Mouse (Mus musculus) MEL (cell line): Measurements from ENCODE around the gene Rae1. TPM values are rescaled to one million over a fixed set of nuclear protein-coding genes. Genes with fewer than 3 reads are reported as not detected.

Source experiments
- DNase-seq: peaks from one replicate; pipeline ENCODE4 v3.0.0; 2011; ENCODE audit warnings: low read depth, low spot score
- H3K27ac ChIP-seq: 2 replicates; pipeline ENCODE4 v1.5.1; 2012; ENCODE audit warnings: low read depth, mild to moderate bottlenecking, control low read depth, low read length, moderate library complexity; ENCODE audit not compliant: control insufficient read depth
- H3K27me3 ChIP-seq, 2 experiments: fragments of 150-350 bp in 1 of 2; sonication (generic) in 1 of 2; 2 replicates each; pipeline ENCODE4 v1.6.1; 2012; ENCODE audit warnings: low read length in 2 of 2, mild to moderate bottlenecking in 2 of 2, improper control_type of control experiment in 1 of 2, moderate library complexity in 1 of 2; ENCODE audit not compliant: insufficient read depth in 2 of 2, control insufficient read depth in 1 of 2
- H3K36me3 ChIP-seq, 2 experiments: 2 replicates each; pipeline ENCODE4 v1.6.1; 2012 to 2014; ENCODE audit warnings: low read length in 2 of 2, improper control_type of control experiment in 1 of 2, inconsistent platforms in 1 of 2, mild to moderate bottlenecking in 1 of 2; ENCODE audit not compliant: insufficient read depth in 2 of 2, control insufficient read depth in 1 of 2
- H3K4me1 ChIP-seq, 2 experiments: fragments of 150-350 bp in 1 of 2; sonication (generic) in 1 of 2; 2 replicates each; pipeline ENCODE4 v1.6.1; 2012; ENCODE audit warnings: low read length in 2 of 2, improper control_type of control experiment in 1 of 2, mild to moderate bottlenecking in 1 of 2; ENCODE audit not compliant: insufficient read depth in 2 of 2, control insufficient read depth in 1 of 2
- H3K4me3 ChIP-seq, 2 experiments: fragments of 150-350 bp in 1 of 2; sonication (generic) in 1 of 2; 2 replicates each; pipeline ENCODE4 v1.5.1; 2012; ENCODE audit warnings: low read depth in 2 of 2, low read length in 2 of 2, mild to moderate bottlenecking in 2 of 2, moderate library complexity in 2 of 2, control low read depth in 1 of 2, improper control_type of control experiment in 1 of 2; ENCODE audit not compliant: control insufficient read depth in 1 of 2, insufficient read depth in 1 of 2
- H3K79me2 ChIP-seq: 2 replicates; pipeline ENCODE4 v1.6.1; 2012; ENCODE audit warnings: mild to moderate bottlenecking, low read length, moderate library complexity; ENCODE audit not compliant: control insufficient read depth, poor library complexity, insufficient read depth
- H3K9ac ChIP-seq: 2 replicates; pipeline ENCODE4 v1.6.1; 2012; ENCODE audit warnings: low read depth, mild to moderate bottlenecking, control low read depth, low read length, moderate library complexity; ENCODE audit not compliant: control insufficient read depth, poor library complexity, severe bottlenecking
- H3K9me3 ChIP-seq: fragments of 150-350 bp; sonication (generic); replicated peaks from 2 replicates; pipeline ENCODE4 v1.6.1; 2012; ENCODE audit warnings: mild to moderate bottlenecking, low read length, improper control_type of control experiment, moderate library complexity; ENCODE audit not compliant: insufficient read depth
- BHLHE40 ChIP-seq: IDR thresholded peaks from 2 replicates; pipeline ENCODE4 v1.6.1; 2012; ENCODE audit warnings: low read depth, mild to moderate bottlenecking, inconsistent platforms, low read length, improper control_type of control experiment, borderline replicate concordance
- CHD1 ChIP-seq: IDR thresholded peaks from 2 replicates; pipeline ENCODE4 v1.6.1; 2012; ENCODE audit warnings: low read depth, mild to moderate bottlenecking, inconsistent platforms, low read length, improper control_type of control experiment
- CHD2 ChIP-seq: IDR thresholded peaks from 2 replicates; pipeline ENCODE4 v1.6.1; 2011; ENCODE audit warnings: low read length, improper control_type of control experiment
- CTCF ChIP-seq, 3 experiments: IDR thresholded peaks in 2 of 3; conservative IDR thresholded peaks in 1 of 3; 2 replicates each; pipeline ENCODE4 v1.5.1; 2011 to 2012; ENCODE audit warnings: low read length in 3 of 3, low read depth in 2 of 3, mild to moderate bottlenecking in 2 of 3, improper control_type of control experiment in 1 of 3, inconsistent platforms in 1 of 3, mixed read lengths in 1 of 3, moderate library complexity in 1 of 3; ENCODE audit not compliant: control insufficient read depth in 1 of 3, insufficient read depth in 1 of 3, poor library complexity in 1 of 3, severe bottlenecking in 1 of 3
- E2F4 ChIP-seq: IDR thresholded peaks from 2 replicates; pipeline ENCODE4 v1.6.1; 2011; ENCODE audit warnings: low read depth, low read length, improper control_type of control experiment, borderline replicate concordance
- ELF1 ChIP-seq: IDR thresholded peaks from 2 replicates; pipeline ENCODE4 v1.6.1; 2014; ENCODE audit warnings: low read depth, mild to moderate bottlenecking, inconsistent platforms, low read length, improper control_type of control experiment, moderate library complexity
- GABPA ChIP-seq: IDR thresholded peaks from 2 replicates; pipeline ENCODE4 v1.6.1; 2012; ENCODE audit warnings: low read depth, mild to moderate bottlenecking, inconsistent platforms, low read length, improper control_type of control experiment, moderate library complexity
- GATA1 ChIP-seq: IDR thresholded peaks from 2 replicates; pipeline ENCODE4 v1.6.1; 2011; ENCODE audit warnings: low read depth, low read length, improper control_type of control experiment
- MEF2A ChIP-seq: IDR thresholded peaks from 2 replicates; pipeline ENCODE4 v1.6.1; 2014; ENCODE audit warnings: low read depth, mild to moderate bottlenecking, inconsistent platforms, low read length, improper control_type of control experiment; ENCODE audit not compliant: poor library complexity, insufficient replicate concordance, severe bottlenecking; ENCODE audit errors: extremely low read depth
- MXI1 ChIP-seq: IDR thresholded peaks from 2 replicates; pipeline ENCODE4 v1.6.1; 2011; ENCODE audit warnings: mild to moderate bottlenecking, low read depth, low read length, improper control_type of control experiment
- POLR2AphosphoS2 ChIP-seq: IDR thresholded peaks from 2 replicates; pipeline ENCODE4 v1.6.1; 2011; ENCODE audit warnings: low read length, improper control_type of control experiment
- RAD21 ChIP-seq: IDR thresholded peaks from 2 replicates; pipeline ENCODE4 v1.6.1; 2011; ENCODE audit warnings: mild to moderate bottlenecking, low read depth, low read length, improper control_type of control experiment
- RCOR1 ChIP-seq: IDR thresholded peaks from 2 replicates; pipeline ENCODE4 v1.6.1; 2012; ENCODE audit warnings: low read depth, mild to moderate bottlenecking, inconsistent platforms, low read length, improper control_type of control experiment
- SMC3 ChIP-seq: IDR thresholded peaks from 2 replicates; pipeline ENCODE4 v1.6.1; 2011; ENCODE audit warnings: low read depth, low read length, improper control_type of control experiment
- UBTF ChIP-seq: IDR thresholded peaks from 2 replicates; pipeline ENCODE4 v1.6.1; 2012; ENCODE audit warnings: low read depth, mild to moderate bottlenecking, inconsistent platforms, low read length, improper control_type of control experiment, moderate library complexity, borderline replicate concordance; ENCODE audit not compliant: insufficient read depth
- ZC3H11A ChIP-seq: IDR thresholded peaks from 2 replicates; pipeline ENCODE4 v1.6.1; 2012; ENCODE audit warnings: low read depth, mild to moderate bottlenecking, inconsistent platforms, low read length, improper control_type of control experiment
- polyA plus RNA-seq, 2 experiments: library from polyadenylated mRNA; stranded (reverse) in 1 of 2; unstranded in 1 of 2; fragments of >175 nt in 1 of 2; fragments of >200 nt in 1 of 2; gene quantifications; 2 replicates each; pipeline versions ENCODE4 v1.2.1 to v1.2.4; 2012; ENCODE audit warnings: low replicate concordance in 2 of 2, low read depth in 1 of 2; ENCODE audit not compliant: insufficient read length in 2 of 2, insufficient read depth in 1 of 2, missing spikeins in 1 of 2
- total RNA-seq: library from RNA; depleted of rRNA; stranded (reverse); fragments of 300-350 nt; gene quantifications from 2 replicates; pipeline ENCODE4 v1.2.3, GENCODE M21; 2012

Rae1 gene
- total and polyA plus RNA-seq, 3 experiments: 156 to 172 TPM; not detected in 1

DNA sequence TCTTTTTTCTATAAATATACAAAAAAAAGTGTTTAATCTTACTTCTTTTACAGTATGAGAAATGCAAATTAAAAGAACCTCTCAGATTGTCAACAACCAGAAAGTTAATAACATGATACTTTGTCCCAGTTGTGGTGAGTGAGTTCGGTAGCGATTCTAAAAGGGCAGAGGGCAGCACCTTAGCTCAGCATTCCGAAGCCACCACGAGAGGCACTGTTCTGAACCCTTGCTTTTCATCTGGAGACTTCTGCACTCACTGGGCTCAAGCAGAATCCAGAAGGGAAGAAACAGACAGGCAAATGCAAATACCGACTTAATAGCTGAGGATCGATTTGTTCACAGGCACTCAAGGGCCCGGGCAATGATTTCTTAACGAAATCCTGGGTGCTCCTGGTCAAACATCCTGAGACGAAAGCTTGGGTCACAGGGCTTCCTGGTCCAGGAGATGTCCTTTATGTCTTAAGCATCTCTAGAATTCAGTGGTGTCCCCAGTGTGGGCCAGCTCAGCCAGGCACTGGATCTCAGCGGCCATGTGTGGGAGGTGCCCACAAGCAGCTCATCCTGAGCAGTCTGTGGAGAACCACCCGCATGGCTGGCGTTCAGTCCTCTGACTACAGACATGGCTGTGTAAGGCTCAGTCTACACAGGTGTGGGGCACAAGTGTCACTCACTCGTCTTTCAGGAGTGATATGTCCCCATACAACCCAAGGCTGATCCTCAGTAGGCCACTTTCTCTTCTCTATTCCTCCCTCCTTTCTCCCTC, 40.7 kb upstream of the Rae1 start:
- Histone ChIP-seq H3K4me1 (no peaks in the 10 kb centered on the region), H3K27ac (no peak overlapping the region), H3K27me3 (no peaks in the 10 kb centered on the region), H3K4me3 (no peak overlapping the region), H3K9me3 (no peaks in the 10 kb centered on the region), H3K9ac (no peak overlapping the region), H3K36me3 (no peaks in the 10 kb centered on the region), H3K79me2 (no peaks in the 10 kb centered on the region)
- DNase-seq: no peak
- TF ChIP-seq GABPA (no peak), CTCF (IDR thresholded peaks at IDR 0.05 in 2 of 3, conservative IDR thresholded peaks at IDR 0.05 in 1 of 3; ENCODE audit: control insufficient read depth in 1 of 3, insufficient read depth in 1 of 3, low read depth in 2 of 3, low read length in 3 of 3, poor library complexity in 1 of 3, severe bottlenecking in 1 of 3) (no peak), GATA1 (no peak), BHLHE40 (no peak), RAD21 (no peak), RCOR1 (no peak), CHD2 (no peak)

DNA sequence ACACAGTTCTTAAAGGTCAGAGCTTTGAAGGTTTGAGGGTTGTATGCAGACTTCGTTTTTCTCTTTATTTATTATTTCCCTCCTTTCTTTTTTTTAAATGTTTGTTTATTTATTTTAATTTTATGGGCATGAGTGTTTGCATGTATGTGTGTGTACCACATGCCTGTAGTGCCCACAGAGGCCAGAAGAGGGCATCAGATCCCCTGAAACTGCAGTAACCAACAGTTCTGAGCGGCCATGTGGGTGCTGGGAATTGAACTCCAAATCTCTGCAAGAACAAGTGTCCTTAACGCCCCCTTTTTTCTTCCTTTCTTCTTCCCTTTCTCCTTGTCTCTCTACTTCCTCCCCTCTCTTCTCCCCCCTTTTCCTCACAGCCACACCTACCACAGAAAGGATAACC, 39.6 kb upstream of the Rae1 start:
- Histone ChIP-seq H3K27ac (no peak overlapping the region), H3K9me3 (no peaks in the 10 kb centered on the region), H3K36me3 (no peaks in the 10 kb centered on the region), H3K9ac (no peak overlapping the region), H3K4me3 (no peak overlapping the region), H3K27me3 (no peaks in the 10 kb centered on the region), H3K79me2 (no peaks in the 10 kb centered on the region), H3K4me1 (no peaks in the 10 kb centered on the region)
- peak; percentile 7 for DNase-seq
- TF ChIP-seq UBTF: no peak
- no peak for TF ChIP-seq MXI1
- peak in 2 of 3 experiments; percentile 16 to 27; a peak in 2 of 6 replicates for TF ChIP-seq CTCF (IDR thresholded peaks at IDR 0.05 in 2 of 3, conservative IDR thresholded peaks at IDR 0.05 in 1 of 3; ENCODE audit: control insufficient read depth in 1 of 3, insufficient read depth in 1 of 3, low read depth in 2 of 3, low read length in 3 of 3, poor library complexity in 1 of 3, severe bottlenecking in 1 of 3)
- no peak for TF ChIP-seq E2F4
- no peak for TF ChIP-seq POLR2AphosphoS2
- no peak for TF ChIP-seq ZC3H11A
- no peak for TF ChIP-seq ELF1
- no peak for TF ChIP-seq CHD1
- TF ChIP-seq MEF2A: no peak
- TF ChIP-seq RAD21: peak; percentile 14; the same call in 1 of the 2 replicates
- no peak; the same call in 1 of the 2 replicates for TF ChIP-seq SMC3
